ENCODE assay signal across 8 mouse cellular contexts in the genomic region with DNA sequence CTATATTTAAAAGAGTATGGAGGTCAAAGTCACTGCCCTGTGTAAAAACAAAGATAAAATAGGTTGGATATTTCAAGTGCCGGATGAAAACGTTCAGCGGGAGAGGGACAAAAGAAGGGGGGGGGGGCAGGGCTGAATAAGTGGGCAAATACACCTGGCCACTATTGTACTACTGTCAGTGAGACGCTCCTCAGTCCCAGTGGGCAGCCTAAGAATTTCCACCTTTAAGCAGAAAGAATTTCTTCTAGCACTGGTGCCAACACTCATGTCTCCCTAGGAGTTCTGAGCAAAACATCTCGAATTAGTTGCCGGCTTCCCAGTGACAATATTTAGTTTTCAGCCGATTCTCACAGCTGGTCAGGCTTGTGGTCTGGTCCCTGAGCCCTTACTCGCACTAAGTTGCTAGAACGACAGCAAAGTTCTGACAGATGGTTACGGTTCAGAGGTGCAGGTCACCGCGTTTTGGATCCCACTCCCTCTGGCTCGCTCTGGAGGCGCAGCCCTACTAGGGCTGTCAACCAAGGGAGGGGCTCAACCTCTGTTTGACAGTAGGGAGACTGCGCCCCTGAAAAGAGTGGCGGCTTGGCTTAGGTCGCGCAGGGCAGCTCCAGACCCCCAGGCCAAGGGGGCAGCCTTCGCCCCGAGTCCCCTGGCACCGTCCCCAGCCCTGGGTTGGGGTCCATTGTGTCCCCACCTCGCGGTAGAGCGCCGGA. TPM values are rescaled to one million over a fixed set of nuclear protein-coding genes. Genes with fewer than 3 reads are reported as not detected.
DNase-seq lines count a peak whose midpoint lies in the region; ATAC-seq and TF ChIP-seq lines count a peak whose summit lies in the region.

No protein-coding gene starts in this region.

- H3K27ac ChIP-seq in heart, embryonic 11.5 days (ENCODE audit: low read depth, low read length) = peak overlapping the region; percentile 95
- peak overlapping the region; percentile 83 for H3K27ac ChIP-seq in small intestine, adult 2 months (ENCODE audit: insufficient read depth, low read depth, low read length)

- TF ChIP-seq CTCF in E14TG2a.4 (conservative IDR thresholded peaks at IDR 0.05; ENCODE audit: low read length) = no peak
- TF ChIP-seq CTCF in small intestine, adult 2 months (IDR thresholded peaks at IDR 0.05; ENCODE audit: extremely low read depth, insufficient read length, insufficient replicate concordance, low read depth, low read length) = no peak

- H3K4me3 ChIP-seq in heart, embryonic 11.5 days (ENCODE audit: low read depth, low read length) = peak overlapping the region; percentile 93
- peak overlapping the region; percentile 94 for H3K4me3 ChIP-seq in E14TG2a.4 (replicated peaks; ENCODE audit: low read length)
- peak overlapping the region; percentile 69 for H3K4me3 ChIP-seq in small intestine, adult 2 months (ENCODE audit: low read depth, low read length)

- no peaks in the 10 kb centered on the region for H3K27me3 ChIP-seq in heart, embryonic 11.5 days (ENCODE audit: control insufficient read depth, insufficient read depth, low read length)
- no peaks in the 10 kb centered on the region for H3K27me3 ChIP-seq in E14TG2a.4 (ENCODE audit: insufficient read depth, low read length)
- H3K27me3 ChIP-seq in small intestine, adult 2 months (ENCODE audit: control insufficient read depth, insufficient read depth, low read length) = no peaks in the 10 kb centered on the region

- H3K4me1 ChIP-seq in heart, embryonic 11.5 days (ENCODE audit: control insufficient read depth, insufficient read depth, low read length) = peaks cover 2% of the 10 kb centered on the region; the same call in 1 of the 2 replicates
- peaks cover 11% of the 10 kb centered on the region for H3K4me1 ChIP-seq in E14TG2a.4 (replicated peaks; ENCODE audit: low read depth, low read length)
- H3K4me1 ChIP-seq in small intestine, adult 2 months (ENCODE audit: control insufficient read depth, insufficient read depth, insufficient read length, low read length) = no peaks in the 10 kb centered on the region

- H3K36me3 ChIP-seq in heart, embryonic 11.5 days (ENCODE audit: control insufficient read depth, insufficient read depth, low read length) = no peaks in the 10 kb centered on the region; the same call in 1 of the 2 replicates
- H3K36me3 ChIP-seq in E14TG2a.4 (ENCODE audit: insufficient read depth, low read length) = peaks cover 25% of the 10 kb centered on the region
- peaks cover 20% of the 10 kb centered on the region for H3K36me3 ChIP-seq in small intestine, adult 2 months (ENCODE audit: control insufficient read depth, insufficient read depth, low read length)

- TF ChIP-seq POLR2A in small intestine, adult 2 months (IDR thresholded peaks at IDR 0.05; ENCODE audit: low read depth, low read length) = no peak

- peak; percentile 83 for ATAC-seq in heart, embryonic 11.5 days (replicated peaks; ENCODE audit: insufficient number of reproducible peaks, low FRiP score, low TSS enrichment)
- ATAC-seq in erythroid progenitor cell, adult 5-6 weeks (replicated peaks; ENCODE audit: low FRiP score, poor library complexity, severe bottlenecking) = peak; percentile 75

- no peak for DNase-seq in heart, adult 11 months
- peak; percentile 58 for DNase-seq in liver
- DNase-seq in B cell, adult 2 months = no peak
- DNase-seq in cerebellum, adult 11-12 months = no peak

- H3K9ac ChIP-seq in heart, embryonic 11.5 days (ENCODE audit: low read depth, low read length) = peak overlapping the region; percentile 98

- peak overlapping the region; percentile 87 for H3K4me2 ChIP-seq in heart, embryonic 11.5 days

- 4% methylated on average over 25 of the region's 25 CpGs for WGBS in heart, embryonic 11.5 days (ENCODE audit: insufficient replicate concordance)
- WGBS in small intestine, adult 2 months = under 1% methylated on average over 25 of the region's 25 CpGs

- no peaks in the 10 kb centered on the region for H3K9me3 ChIP-seq in heart, embryonic 11.5 days (replicated peaks; ENCODE audit: control insufficient read depth, low read length)
- H3K9me3 ChIP-seq in E14TG2a.4 (ENCODE audit: low read length) = no peaks in the 10 kb centered on the region

RNA-seq across cellular contexts. Expression of a gene that starts 0.5 kb away (rescaled TPM):
- 19.3 and 23.2 TPM in 2 replicates for polyA plus RNA-seq in heart, embryonic 11.5 days (2014; fragmentation: Nextera tagmentation; extraction: Ambion mirVana)
- 10.1 and 19.8 TPM in 2 replicates for total RNA-seq in erythroid progenitor cell, adult 5-6 weeks (2015; ENCODE audit: low replicate concordance)
- total RNA-seq in erythroid progenitor cell, adult 5-6 weeks (2017; ENCODE audit: low replicate concordance) = 29.3 and 31.5 TPM in 2 replicates
- polyA plus RNA-seq in small intestine, adult 2 months (2012; rRNA removed) = 5.2 and 10.4 TPM in 2 replicates

RNA-seq across cellular contexts. Expression of a gene that starts 59.4 kb away (rescaled TPM):
- 768 and 887 TPM in 2 replicates for polyA plus RNA-seq in heart, embryonic 11.5 days (2014; fragmentation: Nextera tagmentation; extraction: Ambion mirVana)
- total RNA-seq in erythroid progenitor cell, adult 5-6 weeks (2015; ENCODE audit: low replicate concordance) = 226 and 288 TPM in 2 replicates
- total RNA-seq in erythroid progenitor cell, adult 5-6 weeks (2017; ENCODE audit: low replicate concordance) = 201 and 298 TPM in 2 replicates
- 34.0 and 67.2 TPM in 2 replicates for polyA plus RNA-seq in small intestine, adult 2 months (2012; rRNA removed)

RNA-seq across cellular contexts. Expression of a gene that starts 59.7 kb away (rescaled TPM):
- 82.9 and 97.0 TPM in 2 replicates for polyA plus RNA-seq in heart, embryonic 11.5 days (2014; fragmentation: Nextera tagmentation; extraction: Ambion mirVana)
- 31.9 and 56.6 TPM in 2 replicates for total RNA-seq in erythroid progenitor cell, adult 5-6 weeks (2015; ENCODE audit: low replicate concordance)
- 33.6 and 47.9 TPM in 2 replicates for total RNA-seq in erythroid progenitor cell, adult 5-6 weeks (2017; ENCODE audit: low replicate concordance)
- polyA plus RNA-seq in small intestine, adult 2 months (2012; rRNA removed) = 22.8 and 23.5 TPM in 2 replicates

Comparison
In these comparisons a context has a peak if more than half of its experiments do, and no peak if none do; other contexts are left out.
1. RNA of a gene that starts 59.4 kb away (polyA plus RNA-seq): 768 to 887 TPM in heart, embryonic 11.5 days; 34.0 to 67.2 TPM in small intestine, adult 2 months; every median in the first group is over 10 times any median in the second.
2. Peak in every context shown above with its lines, with median percentiles within 50 percentile points of each other: H3K4me3 ChIP-seq.